Mouse (Mus musculus) cerebellum, postnatal 25 days (tissue): ENCODE results near the gene Aym1.
"Not testable (repeated sequence)": the region's sequence is repeated elsewhere in the genome, so short reads cannot be mapped to it uniquely, and the experiment has no call there.

Experiments used
- DNase-seq, 2 experiments: peaks; one replicate each; pipeline ENCODE4 v3.0.0; 2021; ENCODE audit warnings: mixed read lengths in 2 of 2

Aym1 gene

GRCm38 (mm10) chr5:113354311-113354710, 2.8 kb upstream of the Aym1 start:
- peak; percentile 17 to 22 for DNase-seq

- no peak for DNase-seq
Measured at GRCm38 (mm10) chr5:113357656-113358055, 562 bp downstream of the Aym1 start.

GRCm38 (mm10) chr5:113358833-113359232, 1.7 kb downstream of the Aym1 start:
- DNase-seq: no peak

GRCm38 (mm10) chr5:113361283-113361682, 4.2 kb downstream of the Aym1 start:
- DNase-seq: no peak

- DNase-seq: peak; percentile 74 to 86
Measured at GRCm38 (mm10) chr5:113362258-113362996, 5.3 kb downstream of the Aym1 start.

- peak in 1 of 2 experiments; percentile 39 for DNase-seq
Measured at GRCm38 (mm10) chr5:113363177-113363576, 6.1 kb downstream of the Aym1 start.

- peak; percentile 88 to 91 for DNase-seq
Measured at GRCm38 (mm10) chr5:113365921-113366320, 8.8 kb downstream of the Aym1 start.

GRCm38 (mm10) chr5:113367726-113368125, 10.6 kb downstream of the Aym1 start:
- DNase-seq: not testable (repeated sequence)

- DNase-seq: peak; percentile 62 to 64
Measured at GRCm38 (mm10) chr5:113369262-113369868, 12.3 kb downstream of the Aym1 start.

- DNase-seq: no peak
Measured at GRCm38 (mm10) chr5:113372449-113372848, 15.4 kb downstream of the Aym1 start.

- DNase-seq: peak; percentile 91 to 94
Measured at GRCm38 (mm10) chr5:113372995-113373950, 16.2 kb downstream of the Aym1 start.

GRCm38 (mm10) chr5:113374290-113374689, 17.2 kb downstream of the Aym1 start:
- peak in 1 of 2 experiments; percentile 48 for DNase-seq

GRCm38 (mm10) chr5:113375783-113376182, 18.7 kb downstream of the Aym1 start:
- peak; percentile 86 to 93 for DNase-seq

- DNase-seq: no peak
Measured at GRCm38 (mm10) chr5:113376292-113376691, 19.2 kb downstream of the Aym1 start.

GRCm38 (mm10) chr5:113379416-113379815, 22.3 kb downstream of the Aym1 start:
- DNase-seq: no peak

GRCm38 (mm10) chr5:113380553-113380952, 23.5 kb downstream of the Aym1 start:
- no peak for DNase-seq

GRCm38 (mm10) chr5:113382580-113382979, 25.5 kb downstream of the Aym1 start:
- DNase-seq: no peak

GRCm38 (mm10) chr5:113393766-113394165, 36.7 kb downstream of the Aym1 start:
- DNase-seq: no peak

- no peak for DNase-seq
Measured at GRCm38 (mm10) chr5:113396286-113396934, 39.3 kb downstream of the Aym1 start.

GRCm38 (mm10) chr5:113397443-113398317, 40.6 kb downstream of the Aym1 start:
- no peak for DNase-seq

GRCm38 (mm10) chr5:113402702-113403101, 45.6 kb downstream of the Aym1 start:
- no peak for DNase-seq

GRCm38 (mm10) chr5:113407346-113407745, 50.3 kb downstream of the Aym1 start:
- no peak for DNase-seq
